Mouse (Mus musculus): ENCODE data around the gene Mmgt2. TPM values are rescaled to one million over a fixed set of nuclear protein-coding genes. Genes with fewer than 3 reads are reported as not detected.

The Mmgt2 gene
- 3.8 and 7.6 TPM in 2 replicates for total RNA-seq (2023)

GRCm38 (mm10) chr11:62648591-62649391 is at the start of gene Mmgt2:
Gene Mmgt2 (plus strand): TSS chr11:62648664.

DNA sequence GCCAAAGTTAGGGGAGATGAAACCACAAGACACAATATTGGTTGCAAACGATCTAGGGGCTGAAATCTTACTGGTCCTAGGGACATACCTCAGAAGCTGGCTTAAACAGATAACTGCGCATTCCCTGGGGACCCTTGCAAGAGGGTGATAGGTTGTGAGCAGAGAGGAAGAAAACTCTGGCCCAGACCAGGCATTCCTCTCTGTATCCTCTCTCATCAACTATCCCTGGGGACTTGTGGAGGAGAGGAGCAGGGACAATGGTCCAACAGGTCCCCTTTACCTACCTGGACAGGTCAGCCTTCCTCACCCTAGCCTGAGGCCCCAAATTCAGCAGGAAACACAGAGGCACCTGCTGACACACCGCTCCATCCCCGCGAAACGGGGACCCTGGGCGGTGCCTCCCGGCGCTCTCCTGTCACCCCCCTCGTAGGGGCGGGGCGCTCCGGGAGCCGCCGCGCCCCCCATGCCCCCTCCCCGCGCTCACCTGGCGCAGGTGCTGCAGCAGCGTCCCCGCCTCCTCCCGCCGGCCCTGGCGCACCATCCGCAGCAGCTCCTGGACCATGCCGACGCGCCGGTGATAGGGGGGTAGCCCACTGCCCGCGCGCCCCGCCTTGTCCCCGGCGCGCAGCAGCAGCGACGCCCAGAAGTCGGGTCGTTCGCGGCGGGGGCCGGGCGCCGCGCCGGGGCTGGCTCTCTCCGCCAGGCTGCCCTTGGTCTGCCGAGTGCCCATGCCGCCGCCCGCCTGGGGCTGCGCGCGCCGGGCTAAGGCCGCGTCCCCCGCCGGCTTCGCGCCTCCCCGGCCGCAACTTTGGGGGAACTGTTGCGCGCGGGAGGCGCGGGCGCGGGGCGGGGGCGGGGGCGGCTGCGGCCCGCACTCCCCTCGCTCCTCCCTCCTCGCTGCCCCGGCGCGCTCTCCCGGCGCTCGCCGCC is 538 bp upstream of the Mmgt2 start, which contains the start of gene Lrrc75a:
TSS of gene Lrrc75a (minus strand) at position 863 of the 930 bp plus-strand sequence.

Other genes starting within 250 kb of the Mmgt2 start
- gene Pigl, start 190.2 kb upstream of the Mmgt2 start, total RNA-seq (2023): 9.3 and 15.4 TPM in 2 replicates
- gene Ncor1, start 190.1 kb upstream of the Mmgt2 start, total RNA-seq (2023): 411 and 502 TPM in 2 replicates
- 1.2 and 2.8 TPM in 2 replicates for gene Cenpv, start 109.4 kb upstream of the Mmgt2 start, total RNA-seq (2023)
- 1,668 and 1,954 TPM in 2 replicates for gene Ubb, start 97.5 kb upstream of the Mmgt2 start, total RNA-seq (2023)
- gene Trpv2, start 74.2 kb upstream of the Mmgt2 start, total RNA-seq (2023): 43.5 and 59.5 TPM in 2 replicates
- 2.5 and 2.7 TPM in 2 replicates for gene Lrrc75a, start 141 bp upstream of the Mmgt2 start, total RNA-seq (2023)
- 0.54 and 0.70 TPM in 2 replicates for gene Zfp287, start 83.2 kb downstream of the Mmgt2 start, total RNA-seq (2023)
- gene Gm10428, start 104.4 kb downstream of the Mmgt2 start, total RNA-seq (2023): not detected in 2 replicates
- not detected in 2 replicates for gene Zfp286, start 140.8 kb downstream of the Mmgt2 start, total RNA-seq (2023)
- 12.9 and 16.3 TPM in 2 replicates for gene Trim16, start 171.6 kb downstream of the Mmgt2 start, total RNA-seq (2023)
- 0.54 and 0.82 TPM in 2 replicates for gene Fbxw10, start 198.4 kb downstream of the Mmgt2 start, total RNA-seq (2023)
- 4.4 and 9.0 TPM in 2 replicates for gene Tvp23b, start 230.8 kb downstream of the Mmgt2 start, total RNA-seq (2023)